Mouse (Mus musculus): ENCODE data around the gene Pds5b. TPM values are rescaled to one million over a fixed set of nuclear protein-coding genes. Genes with fewer than 3 reads are reported as not detected.
A peak's percentile ranks its signal among the peaks of the same experiment; 100 is the strongest.

The Pds5b gene
- polyA plus RNA-seq, 1 experiment from 2014 or later: 28.5 TPM

DNA sequence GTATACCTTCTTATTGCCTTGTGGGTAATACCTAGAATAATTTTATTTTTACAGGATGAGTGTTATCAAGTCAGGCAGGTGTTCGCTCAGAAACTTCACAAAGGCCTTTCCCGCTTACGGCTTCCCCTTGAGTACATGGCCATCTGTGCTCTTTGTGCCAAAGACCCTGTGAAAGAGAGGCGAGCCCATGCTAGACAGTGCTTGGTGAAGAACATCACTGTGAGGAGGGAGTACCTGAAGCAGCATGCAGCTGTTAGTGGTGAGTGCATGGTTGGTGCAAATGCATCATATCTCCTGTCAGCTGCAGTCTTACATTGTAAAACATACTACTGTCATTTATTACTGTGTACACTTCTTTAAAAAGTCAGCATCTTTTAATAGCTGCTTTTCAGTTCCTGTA is 114.7 kb downstream of the Pds5b start:
- Histone ChIP-seq H3K4me1 (ENCODE audit: control insufficient read depth, insufficient read depth, low read length) (no peaks in the 10 kb centered on the region), H3K4me2 (ENCODE audit: low read length) (no peak overlapping the region), H3K27me3 (ENCODE audit: control insufficient read depth, insufficient read depth, low read depth, low read length) (no peaks in the 10 kb centered on the region), H3K27ac (ENCODE audit: low read length) (no peak overlapping the region), H3K9me3 (replicated peaks; ENCODE audit: control insufficient read depth, low read length, poor library complexity, severe bottlenecking) (no peaks in the 10 kb centered on the region), H3K36me3 (ENCODE audit: control insufficient read depth, insufficient read depth, low read length) (peaks cover 16% of the 10 kb centered on the region), H3K4me3 (ENCODE audit: low read depth, low read length) (no peak overlapping the region), H3K9ac (ENCODE audit: low read depth, low read length) (no peak overlapping the region)
- 96% methylated on average over 4 of the region's 4 CpGs for WGBS
- ATAC-seq: no peak

GRCm38 (mm10) chr5:150789039-150789438 is 115.5 kb downstream of the Pds5b start:
- no peaks in the 10 kb centered on the region for H3K9me3 ChIP-seq (replicated peaks; ENCODE audit: control insufficient read depth, low read length, poor library complexity, severe bottlenecking)
- H3K4me3 ChIP-seq (ENCODE audit: low read depth, low read length): no peak overlapping the region
- no peak for ATAC-seq
- no peak overlapping the region for H3K4me2 ChIP-seq (ENCODE audit: low read length)
- H3K9ac ChIP-seq (ENCODE audit: low read depth, low read length): no peak overlapping the region
- H3K4me1 ChIP-seq (ENCODE audit: control insufficient read depth, insufficient read depth, low read length): no peaks in the 10 kb centered on the region
- WGBS: 96% methylated on average over 2 of the region's 2 CpGs
- H3K27ac ChIP-seq (ENCODE audit: low read length): no peak overlapping the region
- peaks cover 13% of the 10 kb centered on the region for H3K36me3 ChIP-seq (ENCODE audit: control insufficient read depth, insufficient read depth, low read length)
- H3K27me3 ChIP-seq (ENCODE audit: control insufficient read depth, insufficient read depth, low read depth, low read length): no peaks in the 10 kb centered on the region

- Histone ChIP-seq H3K9ac (ENCODE audit: low read depth, low read length) (no peak overlapping the region), H3K36me3 (ENCODE audit: control insufficient read depth, insufficient read depth, low read length) (peaks cover 18% of the 10 kb centered on the region), H3K9me3 (replicated peaks; ENCODE audit: control insufficient read depth, low read length, poor library complexity, severe bottlenecking) (no peaks in the 10 kb centered on the region), H3K4me3 (ENCODE audit: low read depth, low read length) (no peak overlapping the region), H3K27me3 (ENCODE audit: control insufficient read depth, insufficient read depth, low read depth, low read length) (no peaks in the 10 kb centered on the region), H3K27ac (ENCODE audit: low read length) (no peak overlapping the region), H3K4me2 (ENCODE audit: low read length) (no peak overlapping the region), H3K4me1 (ENCODE audit: control insufficient read depth, insufficient read depth, low read length) (no peaks in the 10 kb centered on the region)
- ATAC-seq: no peak
- 95% methylated on average over 6 of the region's 6 CpGs for WGBS
Observed at GRCm38 (mm10) chr5:150794181-150794580, 120.6 kb downstream of the Pds5b start.

- Histone ChIP-seq H3K4me3 (ENCODE audit: low read depth, low read length) (no peak overlapping the region), H3K36me3 (ENCODE audit: control insufficient read depth, insufficient read depth, low read length) (peaks cover 21% of the 10 kb centered on the region), H3K9me3 (replicated peaks; ENCODE audit: control insufficient read depth, low read length, poor library complexity, severe bottlenecking) (no peaks in the 10 kb centered on the region), H3K27ac (ENCODE audit: low read length) (no peak overlapping the region), H3K27me3 (ENCODE audit: control insufficient read depth, insufficient read depth, low read depth, low read length) (no peaks in the 10 kb centered on the region), H3K4me1 (ENCODE audit: control insufficient read depth, insufficient read depth, low read length) (no peaks in the 10 kb centered on the region), H3K9ac (ENCODE audit: low read depth, low read length) (no peak overlapping the region), H3K4me2 (ENCODE audit: low read length) (no peak overlapping the region)
- no peak for ATAC-seq
- 98% methylated on average over 2 of the region's 2 CpGs for WGBS
Observed at GRCm38 (mm10) chr5:150800056-150800455, 126.5 kb downstream of the Pds5b start.

- no peaks in the 10 kb centered on the region for H3K9me3 ChIP-seq (replicated peaks; ENCODE audit: control insufficient read depth, low read length, poor library complexity, severe bottlenecking)
- WGBS: 53% methylated on average over 13 of the region's 13 CpGs
- no peaks in the 10 kb centered on the region for H3K27me3 ChIP-seq (ENCODE audit: control insufficient read depth, insufficient read depth, low read depth, low read length)
- H3K9ac ChIP-seq (ENCODE audit: low read depth, low read length): no peak overlapping the region
- H3K27ac ChIP-seq (ENCODE audit: low read length): no peak overlapping the region; the same call in 1 of the 2 replicates
- H3K36me3 ChIP-seq (ENCODE audit: control insufficient read depth, insufficient read depth, low read length): 0 out of 2 replicates have a peak, but pooled peaks cover 4% of the 10 kb centered on the region
- peak; percentile 54; the same call in 1 of the 2 replicates for ATAC-seq
- H3K4me3 ChIP-seq (ENCODE audit: low read depth, low read length): no peak overlapping the region
- H3K4me2 ChIP-seq (ENCODE audit: low read length): no peak overlapping the region
- peaks cover 4% of the 10 kb centered on the region; the same call in 1 of the 2 replicates for H3K4me1 ChIP-seq (ENCODE audit: control insufficient read depth, insufficient read depth, low read length)
Observed at GRCm38 (mm10) chr5:150814111-150814990, 140.8 kb downstream of the Pds5b start.

GRCm38 (mm10) chr5:150815400-150815799 is 141.9 kb downstream of the Pds5b start:
- ATAC-seq: no peak
- peaks cover 4% of the 10 kb centered on the region; the same call in 1 of the 2 replicates for H3K4me1 ChIP-seq (ENCODE audit: control insufficient read depth, insufficient read depth, low read length)
- H3K27me3 ChIP-seq (ENCODE audit: control insufficient read depth, insufficient read depth, low read depth, low read length): no peaks in the 10 kb centered on the region
- no peak overlapping the region for H3K4me2 ChIP-seq (ENCODE audit: low read length)
- H3K27ac ChIP-seq (ENCODE audit: low read length): no peak overlapping the region
- no peak overlapping the region for H3K9ac ChIP-seq (ENCODE audit: low read depth, low read length)
- H3K9me3 ChIP-seq (replicated peaks; ENCODE audit: control insufficient read depth, low read length, poor library complexity, severe bottlenecking): no peaks in the 10 kb centered on the region
- no peak overlapping the region for H3K4me3 ChIP-seq (ENCODE audit: low read depth, low read length)
- no peaks in the 10 kb centered on the region for H3K36me3 ChIP-seq (ENCODE audit: control insufficient read depth, insufficient read depth, low read length)
- 90% methylated on average over 4 of the region's 4 CpGs for WGBS

- Histone ChIP-seq H3K27me3 (ENCODE audit: control insufficient read depth, insufficient read depth, low read depth, low read length) (no peaks in the 10 kb centered on the region), H3K4me1 (ENCODE audit: control insufficient read depth, insufficient read depth, low read length) (peaks cover 4% of the 10 kb centered on the region; the same call in 1 of the 2 replicates), H3K9me3 (replicated peaks; ENCODE audit: control insufficient read depth, low read length, poor library complexity, severe bottlenecking) (no peaks in the 10 kb centered on the region), H3K4me2 (ENCODE audit: low read length) (no peak overlapping the region), H3K36me3 (ENCODE audit: control insufficient read depth, insufficient read depth, low read length) (no peaks in the 10 kb centered on the region), H3K4me3 (ENCODE audit: low read depth, low read length) (no peak overlapping the region), H3K27ac (ENCODE audit: low read length) (no peak overlapping the region), H3K9ac (ENCODE audit: low read depth, low read length) (no peak overlapping the region)
- WGBS: 89% methylated on average over 5 of the region's 5 CpGs
- no peak for ATAC-seq
Observed at GRCm38 (mm10) chr5:150816775-150817174, 143.2 kb downstream of the Pds5b start.

DNA sequence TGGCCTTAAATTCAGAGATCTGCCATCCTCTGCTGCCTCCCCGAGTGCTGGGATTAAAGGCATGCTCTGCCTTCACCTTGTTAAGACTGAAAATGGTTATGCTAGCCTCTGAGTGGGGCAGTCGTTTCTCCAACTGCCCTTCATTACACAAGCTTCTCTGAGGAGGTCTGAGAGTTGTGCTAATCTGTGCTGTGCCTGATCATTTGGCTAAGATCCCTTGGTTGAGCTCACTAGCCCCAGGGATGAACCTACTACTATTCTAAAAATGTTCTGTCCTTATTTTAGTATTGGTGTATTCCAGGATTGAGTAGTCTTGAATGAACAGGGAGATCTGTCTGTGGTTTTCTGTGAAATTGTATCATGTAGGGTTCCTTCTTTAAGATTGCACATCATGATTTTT is 144.5 kb downstream of the Pds5b start:
- no peaks in the 10 kb centered on the region for H3K27me3 ChIP-seq (ENCODE audit: control insufficient read depth, insufficient read depth, low read depth, low read length)
- no peaks in the 10 kb centered on the region for H3K36me3 ChIP-seq (ENCODE audit: control insufficient read depth, insufficient read depth, low read length)
- no peak overlapping the region for H3K4me2 ChIP-seq (ENCODE audit: low read length)
- H3K9ac ChIP-seq (ENCODE audit: low read depth, low read length): no peak overlapping the region
- H3K4me3 ChIP-seq (ENCODE audit: low read depth, low read length): no peak overlapping the region
- peaks cover 4% of the 10 kb centered on the region; the same call in 1 of the 2 replicates for H3K4me1 ChIP-seq (ENCODE audit: control insufficient read depth, insufficient read depth, low read length)
- no peak overlapping the region for H3K27ac ChIP-seq (ENCODE audit: low read length)
- ATAC-seq: no peak
- no peaks in the 10 kb centered on the region for H3K9me3 ChIP-seq (replicated peaks; ENCODE audit: control insufficient read depth, low read length, poor library complexity, severe bottlenecking)
- WGBS: 66% methylated on average over 2 of the region's 2 CpGs

DNA sequence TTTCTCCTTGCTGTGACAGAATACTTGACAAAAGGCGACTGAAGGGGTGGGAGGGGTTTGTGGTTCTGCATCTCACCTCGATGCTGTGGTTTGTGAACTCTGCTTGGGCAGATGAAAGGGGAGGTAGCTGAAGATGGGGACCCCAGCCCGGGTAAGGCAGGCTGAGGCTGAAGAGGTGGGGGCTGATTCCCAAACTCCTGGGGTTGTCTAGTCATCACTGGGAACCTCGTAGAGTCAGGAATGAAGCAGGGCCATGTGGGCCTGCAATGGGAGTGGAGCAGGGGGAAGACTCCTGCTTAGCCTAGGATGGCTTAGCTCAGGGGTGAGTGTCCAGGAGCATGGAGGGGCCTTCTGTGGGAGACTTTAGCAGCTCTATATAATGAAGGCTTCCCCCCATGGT is 145.3 kb downstream of the Pds5b start:
- Histone ChIP-seq H3K9ac (ENCODE audit: low read depth, low read length) (no peak overlapping the region), H3K4me2 (ENCODE audit: low read length) (no peak overlapping the region), H3K9me3 (replicated peaks; ENCODE audit: control insufficient read depth, low read length, poor library complexity, severe bottlenecking) (no peaks in the 10 kb centered on the region), H3K4me3 (ENCODE audit: low read depth, low read length) (no peak overlapping the region), H3K27me3 (ENCODE audit: control insufficient read depth, insufficient read depth, low read depth, low read length) (no peaks in the 10 kb centered on the region), H3K36me3 (ENCODE audit: control insufficient read depth, insufficient read depth, low read length) (no peaks in the 10 kb centered on the region), H3K4me1 (ENCODE audit: control insufficient read depth, insufficient read depth, low read length) (peaks cover 4% of the 10 kb centered on the region; the same call in 1 of the 2 replicates), H3K27ac (ENCODE audit: low read length) (no peak overlapping the region)
- 90% methylated on average over 4 of the region's 4 CpGs for WGBS
- ATAC-seq: no peak

Measured in midbrain, embryonic 16.5 days (tissue).